Mouse (Mus musculus): Measurements from ENCODE around the gene Wdr59.
A peak's percentile ranks its signal among the peaks of the same experiment; 100 is the strongest.

The Wdr59 gene

GRCm38 (mm10) chr8:111493176-111493575, 28.7 kb downstream of the Wdr59 start:
- DNase-seq (ENCODE audit: low read depth, low spot score) = no peak

GRCm38 (mm10) chr8:111492508-111492907, 29.4 kb downstream of the Wdr59 start:
- no peak for DNase-seq (ENCODE audit: low read depth, low spot score)

- DNase-seq (ENCODE audit: low read depth, low spot score) = no peak
These were observed 30.7 kb downstream of the Wdr59 start for GRCm38 (mm10) chr8:111491191-111491590.

GRCm38 (mm10) chr8:111490034-111490591, 31.8 kb downstream of the Wdr59 start:
- no peak for DNase-seq (ENCODE audit: low read depth, low spot score)

- no peak for DNase-seq (ENCODE audit: low read depth, low spot score)
These were observed 41.2 kb downstream of the Wdr59 start for GRCm38 (mm10) chr8:111480691-111481090.

GRCm38 (mm10) chr8:111477761-111478465, 44.0 kb downstream of the Wdr59 start:
- DNase-seq (ENCODE audit: low read depth, low spot score) = no peak

- DNase-seq (ENCODE audit: low read depth, low spot score) = no peak
These were observed 50.3 kb downstream of the Wdr59 start for GRCm38 (mm10) chr8:111471526-111472081.

- DNase-seq (ENCODE audit: low read depth, low spot score) = no peak
These were observed 52.9 kb downstream of the Wdr59 start for GRCm38 (mm10) chr8:111469013-111469412.

- no peak for DNase-seq (ENCODE audit: low read depth, low spot score)
These were observed 56.6 kb downstream of the Wdr59 start for GRCm38 (mm10) chr8:111465341-111465740.

GRCm38 (mm10) chr8:111464526-111464925, 57.4 kb downstream of the Wdr59 start:
- DNase-seq (ENCODE audit: low read depth, low spot score) = no peak

- DNase-seq (ENCODE audit: low read depth, low spot score) = no peak
These were observed 72.2 kb downstream of the Wdr59 start for GRCm38 (mm10) chr8:111449671-111450070.

GRCm38 (mm10) chr8:111445960-111446660, 75.8 kb downstream of the Wdr59 start:
- DNase-seq (ENCODE audit: low read depth, low spot score) = peak; percentile 63

- DNase-seq (ENCODE audit: low read depth, low spot score) = no peak
These were observed 76.3 kb downstream of the Wdr59 start for GRCm38 (mm10) chr8:111445558-111445957.

- no peak for DNase-seq (ENCODE audit: low read depth, low spot score)
These were observed 77.6 kb downstream of the Wdr59 start for GRCm38 (mm10) chr8:111444245-111444644.

- DNase-seq (ENCODE audit: low read depth, low spot score) = peak; percentile 93
These were observed 82.7 kb downstream of the Wdr59 start for GRCm38 (mm10) chr8:111439189-111439588.

GRCm38 (mm10) chr8:111435071-111435828, 86.6 kb downstream of the Wdr59 start:
- no peak for DNase-seq (ENCODE audit: low read depth, low spot score)

- DNase-seq (ENCODE audit: low read depth, low spot score) = no peak
These were observed 97.2 kb downstream of the Wdr59 start for GRCm38 (mm10) chr8:111424646-111425045.

GRCm38 (mm10) chr8:111424181-111424580, 97.7 kb downstream of the Wdr59 start:
- no peak for DNase-seq (ENCODE audit: low read depth, low spot score)

- no peak for DNase-seq (ENCODE audit: low read depth, low spot score)
These were observed 99.3 kb downstream of the Wdr59 start for GRCm38 (mm10) chr8:111422614-111423013.

GRCm38 (mm10) chr8:111419171-111419570, 102.7 kb downstream of the Wdr59 start:
- no peak for DNase-seq (ENCODE audit: low read depth, low spot score)

GRCm38 (mm10) chr8:111418601-111419000, 103.3 kb downstream of the Wdr59 start:
- peak; percentile 54 for DNase-seq (ENCODE audit: low read depth, low spot score)

- DNase-seq (ENCODE audit: low read depth, low spot score) = no peak
These were observed 104.7 kb downstream of the Wdr59 start for GRCm38 (mm10) chr8:111417222-111417621.

Data from ES-CJ7 (cell line).